Mouse (Mus musculus): ENCODE measurements around the gene Endov.

Endov gene

DNA sequence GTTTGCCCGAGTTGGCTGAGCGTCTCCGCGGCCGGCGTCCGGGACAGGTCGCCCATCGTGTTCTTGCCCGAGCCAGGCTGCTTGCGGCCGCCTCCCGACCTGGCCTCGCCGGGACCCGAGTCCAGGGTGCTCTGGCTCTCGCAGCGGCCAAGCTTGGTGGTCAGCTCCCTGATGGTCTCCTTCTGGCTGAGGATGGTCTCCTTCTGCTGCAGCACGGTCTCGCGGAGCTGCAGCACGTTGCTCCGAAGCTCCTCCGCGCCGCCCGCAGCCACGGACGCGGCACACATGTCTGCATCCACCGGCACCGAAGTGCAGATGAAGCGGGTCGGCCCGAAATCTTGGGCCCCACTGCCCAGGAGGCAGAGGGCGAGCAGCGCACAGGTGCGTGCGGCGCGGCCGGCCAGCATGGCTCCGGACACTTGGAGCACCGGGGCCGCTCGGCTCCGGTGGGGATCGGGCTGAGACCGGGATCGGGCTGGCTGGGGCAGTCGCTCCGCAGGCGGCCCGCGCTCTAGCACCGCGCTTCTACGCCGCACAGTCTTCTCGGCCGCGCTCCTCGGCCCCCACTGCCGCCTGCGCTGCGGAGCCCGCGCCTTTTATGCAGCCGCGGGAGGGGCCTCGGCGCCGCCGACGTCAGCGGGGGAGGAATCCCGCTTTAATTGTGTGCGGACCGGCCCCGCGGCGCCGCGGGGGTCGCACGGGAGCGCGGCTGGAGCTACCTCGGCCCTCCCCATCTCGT lies 56.2 kb downstream of the Endov start, which contains the start of gene Nptx1:
Nptx1 (minus strand) TSS at position 571 of the 739 bp plus-strand sequence.
- no peak for DNase-seq

DNA sequence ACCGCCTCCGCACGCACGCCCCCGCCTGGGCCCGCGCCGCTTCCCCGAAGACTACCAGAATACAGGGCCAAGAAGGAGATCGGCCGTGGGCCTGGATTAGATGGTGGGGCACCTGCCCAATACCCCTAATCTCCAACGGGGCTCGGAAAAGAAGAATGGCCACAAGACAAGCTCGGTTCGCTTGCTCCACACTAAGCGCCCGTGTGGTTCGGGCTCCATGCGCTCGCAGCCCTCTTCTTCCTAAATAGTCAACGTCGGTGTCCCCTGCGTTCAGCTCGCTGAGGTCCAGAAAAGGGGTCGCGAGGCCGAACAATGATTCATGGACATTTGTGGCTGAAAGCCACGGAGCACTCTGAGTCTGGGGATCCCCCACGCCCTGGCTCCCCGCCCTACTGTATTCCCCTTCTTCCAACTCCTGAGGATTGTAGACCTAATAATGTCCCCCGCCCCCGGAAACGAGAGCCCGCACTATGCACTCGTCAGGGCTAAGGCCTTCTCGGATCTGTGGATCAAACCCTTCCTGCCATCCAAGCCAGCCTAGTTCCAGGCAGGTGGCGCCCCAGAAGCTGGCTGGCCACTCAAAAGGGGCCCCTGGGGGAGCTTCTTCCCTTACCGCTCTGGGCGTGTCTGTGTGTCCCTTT lies 56.9 kb downstream of the Endov start:
- DNase-seq, result no peak

- no peak for DNase-seq
Measured at GRCm38 (mm10) chr11:119548741-119549370, 57.7 kb downstream of the Endov start.

GRCm38 (mm10) chr11:119549371-119549811 lies 58.2 kb downstream of the Endov start:
- DNase-seq, result no peak

DNA sequence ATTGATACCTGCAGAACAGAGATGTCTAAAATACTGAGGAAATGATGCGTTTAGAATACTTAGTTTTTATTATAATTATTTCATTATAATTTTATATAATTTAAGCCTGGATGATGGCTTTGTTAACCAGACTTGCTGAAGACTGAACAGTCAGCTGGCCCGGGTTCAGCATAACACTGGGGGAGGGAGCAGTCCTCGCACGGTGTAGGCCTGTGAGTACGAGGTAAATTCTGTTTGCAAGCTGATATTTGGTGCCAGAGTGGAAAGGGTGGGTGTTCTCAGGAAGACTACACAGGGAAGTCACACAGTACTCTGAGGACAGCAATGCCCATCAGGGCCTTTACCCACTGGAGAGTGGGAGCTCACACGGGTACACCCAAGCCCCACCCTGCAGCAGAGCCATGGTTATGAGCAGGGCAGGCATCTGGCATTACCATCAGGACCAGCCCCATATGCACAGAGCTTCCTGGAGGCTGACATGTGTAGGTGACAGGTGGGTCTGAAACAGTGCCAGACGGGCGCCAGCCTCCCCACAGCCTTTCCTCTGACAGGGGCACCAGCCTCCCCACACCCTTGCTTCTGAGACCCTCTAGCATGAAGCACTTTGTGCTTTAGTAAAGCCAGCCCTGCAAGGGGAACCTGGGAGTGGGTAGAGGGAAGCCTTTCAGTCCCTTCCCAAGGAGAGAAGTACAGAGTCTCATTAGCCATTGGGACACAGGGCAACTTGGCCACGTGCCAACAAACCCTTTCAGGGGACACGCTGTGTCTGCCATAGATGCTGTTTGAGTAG lies 59.6 kb downstream of the Endov start:
- no peak for DNase-seq

DNA sequence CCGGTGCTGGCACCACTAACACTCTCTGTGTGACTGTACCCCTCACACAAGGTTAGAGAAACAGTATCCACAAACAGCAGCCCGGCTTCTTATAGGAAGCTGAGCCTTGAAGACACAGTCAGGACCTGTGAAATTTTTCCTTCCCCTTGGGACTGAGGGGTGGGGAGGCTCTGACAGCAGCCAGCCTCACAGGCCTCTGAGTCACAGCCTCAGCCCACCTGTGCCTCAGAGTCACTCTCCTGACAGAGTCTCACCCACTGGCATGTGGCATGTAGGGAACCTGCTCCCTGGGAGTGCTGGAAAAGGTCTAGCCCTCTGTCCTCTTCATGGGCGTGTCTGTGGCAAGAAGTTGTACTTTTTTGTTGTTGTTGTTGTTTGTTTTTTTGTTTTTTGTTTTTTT lies 60.3 kb downstream of the Endov start:
- no peak for DNase-seq

GRCm38 (mm10) chr11:119552301-119552700 lies 61.2 kb downstream of the Endov start:
- no peak for DNase-seq

DNA sequence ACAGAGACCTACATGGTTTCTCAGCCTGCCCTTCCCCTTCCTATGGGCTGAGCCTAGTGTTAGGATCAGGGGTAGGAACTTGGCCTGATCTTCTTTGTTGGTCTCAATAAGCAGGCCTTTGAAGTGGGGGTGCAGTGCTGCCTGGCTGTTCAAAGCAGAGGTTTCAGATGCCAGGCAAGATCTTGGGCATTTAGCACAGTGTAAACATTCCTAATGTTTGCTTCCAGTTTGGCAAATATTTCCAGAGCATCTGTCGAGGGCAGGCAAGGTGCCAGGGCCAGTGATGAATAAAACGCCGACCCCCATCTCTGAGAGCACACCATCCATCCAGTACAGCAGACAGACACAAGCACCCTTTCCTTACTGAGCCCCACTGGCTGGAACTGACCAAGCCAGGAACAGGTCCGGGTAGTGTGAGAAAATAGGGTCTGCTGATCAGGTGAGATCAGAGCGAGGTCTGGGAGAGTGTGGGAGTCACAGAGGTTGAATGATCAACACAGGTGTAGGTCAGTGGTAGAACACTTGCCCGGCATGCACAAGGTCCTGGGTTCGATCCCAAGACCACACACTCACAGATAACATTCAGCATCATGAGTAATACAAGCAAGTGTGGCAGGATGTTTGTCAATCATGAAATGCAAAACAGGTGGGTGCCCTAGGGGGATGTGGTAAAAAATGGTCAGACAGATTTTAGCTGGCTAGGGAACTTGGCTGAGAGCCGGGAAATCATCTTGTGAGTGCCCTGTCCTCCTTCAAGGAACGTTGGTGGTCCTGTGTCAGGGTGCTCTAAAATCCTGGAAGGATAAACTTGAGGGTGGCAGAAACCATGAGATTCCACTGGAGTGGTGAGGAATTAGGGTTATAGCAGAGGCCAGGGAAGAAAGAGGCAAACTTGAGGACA lies 62.0 kb downstream of the Endov start:
- peak; percentile 52 for DNase-seq

- no peak for DNase-seq
Measured at GRCm38 (mm10) chr11:119554706-119555105, 63.6 kb downstream of the Endov start.

DNA sequence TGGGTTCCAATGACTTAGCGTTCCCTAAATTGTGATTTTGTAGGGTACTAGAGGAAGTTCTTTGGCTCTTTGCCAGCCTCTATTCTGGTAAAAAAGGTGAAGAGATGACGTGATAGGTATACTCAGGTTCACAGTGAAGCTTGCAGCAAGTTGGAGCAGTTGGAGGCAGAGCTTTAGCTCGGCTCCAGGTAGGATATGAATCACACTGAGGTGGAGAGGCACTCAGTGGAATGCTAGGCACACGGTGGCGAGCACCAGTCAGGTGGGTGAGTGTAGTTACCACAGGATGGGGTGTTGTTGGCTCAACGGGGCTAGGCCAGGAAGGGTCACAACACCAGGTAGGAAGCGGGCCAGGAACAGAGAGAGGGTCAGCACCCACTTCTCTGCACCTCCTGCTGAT lies 64.0 kb downstream of the Endov start:
- no peak for DNase-seq

DNA sequence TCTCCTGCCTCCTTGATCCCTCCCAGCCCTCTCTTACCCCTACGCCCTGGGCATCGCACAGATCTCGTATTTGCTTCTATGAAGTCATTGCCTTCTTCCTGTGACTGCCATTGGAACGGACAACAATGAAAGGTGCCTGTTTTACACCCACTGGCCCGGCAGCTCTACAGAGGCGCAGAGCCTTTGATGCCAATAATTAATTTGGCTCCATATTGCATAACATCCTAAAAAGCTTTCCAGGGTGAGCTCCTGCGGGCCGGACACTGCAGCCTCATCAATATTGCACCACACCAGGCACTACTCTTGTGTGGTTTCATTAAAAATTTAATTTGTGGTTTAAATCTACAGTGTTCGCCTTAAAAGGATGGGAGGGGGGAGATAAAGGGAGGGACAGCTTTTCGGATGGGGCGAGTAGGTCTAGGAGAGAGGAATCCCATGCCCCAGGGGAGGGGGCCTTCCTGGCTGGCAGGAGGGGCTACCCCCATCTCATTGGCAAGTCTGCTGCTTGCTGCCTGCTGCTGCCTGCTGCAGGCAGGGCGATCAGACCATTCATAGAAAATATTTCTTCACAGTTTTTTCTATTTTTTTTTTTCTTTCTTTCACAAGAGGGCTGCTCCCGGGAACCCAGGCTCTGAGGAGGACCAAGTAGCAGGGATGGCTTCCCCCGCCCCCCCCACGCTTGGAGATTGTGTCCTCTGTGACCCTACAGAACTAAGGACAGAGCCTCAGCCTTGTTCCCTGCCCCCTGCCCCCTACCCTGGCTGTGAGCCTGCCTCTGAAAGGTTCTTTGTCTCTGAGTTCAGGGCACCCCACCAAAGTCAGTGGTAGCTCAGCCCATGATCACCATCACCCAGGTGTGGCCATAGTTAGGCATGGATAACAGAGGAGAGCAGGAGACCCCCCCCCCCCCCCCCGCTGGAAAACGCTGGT lies 67.1 kb downstream of the Endov start:
- no peak for DNase-seq

- no peak for DNase-seq
Measured at GRCm38 (mm10) chr11:119558870-119559610, 67.9 kb downstream of the Endov start.
